Mouse (Mus musculus): ENCODE measurements around the gene Trappc10. TPM values are rescaled to one million over a fixed set of nuclear protein-coding genes. Genes with fewer than 3 reads are reported as not detected.

Gene Trappc10
- polyA plus RNA-seq, 1 experiment from 2014 or later = 11.5 TPM

- no peak overlapping the region for H3K4me3 ChIP-seq
- H3K27me3 ChIP-seq (ENCODE audit: insufficient read depth, poor library complexity, severe bottlenecking) = no peaks in the 10 kb centered on the region
- WGBS = 79% methylated on average over 11 of the region's 11 CpGs
- no peaks in the 10 kb centered on the region for H3K36me3 ChIP-seq
- H3K9me3 ChIP-seq = no peaks in the 10 kb centered on the region
- H3K27ac ChIP-seq = no peak overlapping the region; the same call in 1 of the 2 replicates
- peaks cover 29% of the 10 kb centered on the region for H3K4me1 ChIP-seq (replicated peaks)
- no peak for DNase-seq (ENCODE audit: low spot score)
Observed at GRCm38 (mm10) chr10:78139572-78140250, 104.7 kb downstream of the Trappc10 start.

GRCm38 (mm10) chr10:78138812-78139523, 105.5 kb downstream of the Trappc10 start:
- 66% methylated on average over 14 of the region's 14 CpGs for WGBS
- Histone ChIP-seq H3K27ac (no peak overlapping the region), H3K4me1 (replicated peaks) (peaks cover 34% of the 10 kb centered on the region), H3K27me3 (ENCODE audit: insufficient read depth, poor library complexity, severe bottlenecking) (no peaks in the 10 kb centered on the region), H3K36me3 (no peaks in the 10 kb centered on the region), H3K4me3 (no peak overlapping the region), H3K9me3 (no peaks in the 10 kb centered on the region)
- DNase-seq (ENCODE audit: low spot score) = no peak

GRCm38 (mm10) chr10:78137191-78137590, 107.2 kb downstream of the Trappc10 start:
- no peak overlapping the region for H3K27ac ChIP-seq
- H3K4me3 ChIP-seq = no peak overlapping the region
- no peaks in the 10 kb centered on the region for H3K27me3 ChIP-seq (ENCODE audit: insufficient read depth, poor library complexity, severe bottlenecking)
- H3K9me3 ChIP-seq = no peaks in the 10 kb centered on the region
- peaks cover 34% of the 10 kb centered on the region for H3K4me1 ChIP-seq (replicated peaks)
- no peak for DNase-seq (ENCODE audit: low spot score)
- 94% methylated on average over 3 of the region's 3 CpGs for WGBS
- H3K36me3 ChIP-seq = no peaks in the 10 kb centered on the region

Other genes starting within 250 kb of the Trappc10 start
- 187 and 243 TPM in 2 replicates for gene Pfkl, start 234.6 kb downstream of the Trappc10 start, polyA plus RNA-seq (2016; fragmentation: Nextera tagmentation; extraction: Ambion mirVana)
- not detected in 2 replicates for gene Dnmt3l, start 202.7 kb downstream of the Trappc10 start, polyA plus RNA-seq (2016; fragmentation: Nextera tagmentation; extraction: Ambion mirVana)
- 0.36 TPM in 1 of 2 replicates, not detected in the other for gene Aire, start 201.0 kb downstream of the Trappc10 start, polyA plus RNA-seq (2016; fragmentation: Nextera tagmentation; extraction: Ambion mirVana)
- 2.2 and 2.9 TPM in 2 replicates for gene Icosl, start 175.3 kb downstream of the Trappc10 start, polyA plus RNA-seq (2016; fragmentation: Nextera tagmentation; extraction: Ambion mirVana)
- 17.1 and 28.7 TPM in 2 replicates for gene D10Jhu81e, start 74.9 kb downstream of the Trappc10 start, polyA plus RNA-seq (2016; fragmentation: Nextera tagmentation; extraction: Ambion mirVana)
- 23.3 and 27.0 TPM in 2 replicates for gene Pwp2, start 59.5 kb downstream of the Trappc10 start, polyA plus RNA-seq (2016; fragmentation: Nextera tagmentation; extraction: Ambion mirVana)
- 40.1 and 47.2 TPM in 2 replicates for gene Agpat3, start 107.8 kb upstream of the Trappc10 start, polyA plus RNA-seq (2016; fragmentation: Nextera tagmentation; extraction: Ambion mirVana)
- gene Rrp1, start 168.4 kb upstream of the Trappc10 start, polyA plus RNA-seq (2016; fragmentation: Nextera tagmentation; extraction: Ambion mirVana) = 322 and 331 TPM in 2 replicates
- gene Cstb, start 181.0 kb upstream of the Trappc10 start, polyA plus RNA-seq (2016; fragmentation: Nextera tagmentation; extraction: Ambion mirVana) = 117 and 129 TPM in 2 replicates
- 10.0 and 11.1 TPM in 2 replicates for gene Pdxk, start 220.3 kb upstream of the Trappc10 start, polyA plus RNA-seq (2016; fragmentation: Nextera tagmentation; extraction: Ambion mirVana)

All from hindbrain, embryonic 10.5 days (tissue).